Mouse (Mus musculus) CH12.LX (cell line): ENCODE results near the gene Krtap13-1.

Experiments used
- CTCF ChIP-seq, 2 experiments: IDR thresholded peaks in 1 of 2; conservative IDR thresholded peaks in 1 of 2; 2 replicates each; pipeline ENCODE4 v1.5.1; 2011 to 2012; ENCODE audit warnings: low read depth in 2 of 2, low read length in 2 of 2, improper control_type of control experiment in 1 of 2, inconsistent platforms in 1 of 2, mild to moderate bottlenecking in 1 of 2, moderate library complexity in 1 of 2
- E2F4 ChIP-seq: IDR thresholded peaks from 2 replicates; pipeline ENCODE4 v1.6.1; 2011; ENCODE audit warnings: low read depth, low read length, improper control_type of control experiment; ENCODE audit not compliant: insufficient replicate concordance
- EP300 ChIP-seq: IDR thresholded peaks from 2 replicates; pipeline ENCODE4 v1.6.1; 2011; ENCODE audit warnings: low read length, improper control_type of control experiment
- JUND ChIP-seq: conservative IDR thresholded peaks from 2 replicates; pipeline ENCODE4 v1.6.1; 2011; ENCODE audit warnings: low read depth, low read length, improper control_type of control experiment
- MAX ChIP-seq: IDR thresholded peaks from 2 replicates; pipeline ENCODE4 v1.6.1; 2011; ENCODE audit warnings: low read length, improper control_type of control experiment
- NRF1 ChIP-seq: IDR thresholded peaks from 2 replicates; pipeline ENCODE4 v1.6.1; 2014; ENCODE audit warnings: low read depth, mild to moderate bottlenecking, inconsistent platforms, low read length, improper control_type of control experiment, moderate library complexity
- POLR2A ChIP-seq: IDR thresholded peaks from 2 replicates; pipeline ENCODE4 v1.6.1; 2011; ENCODE audit warnings: low read depth, mild to moderate bottlenecking, improper control_type of control experiment, low read length
- RCOR1 ChIP-seq: conservative IDR thresholded peaks from 2 replicates; pipeline ENCODE4 v1.6.1; 2012; ENCODE audit warnings: low read depth, mild to moderate bottlenecking, inconsistent platforms, low read length, improper control_type of control experiment
- SIN3A ChIP-seq: IDR thresholded peaks from 2 replicates; pipeline ENCODE4 v1.6.1; 2012; ENCODE audit warnings: low read length, improper control_type of control experiment, inconsistent platforms

- TF ChIP-seq CTCF (conservative IDR thresholded peaks at IDR 0.05 in 1 of 2, IDR thresholded peaks at IDR 0.05 in 1 of 2; ENCODE audit: low read depth in 2 of 2, low read length in 2 of 2): no peak
- no peak for TF ChIP-seq NRF1
- no peak for TF ChIP-seq MAX
- no peak for TF ChIP-seq E2F4
- TF ChIP-seq POLR2A: no peak
- TF ChIP-seq JUND: no peak
- no peak for TF ChIP-seq RCOR1
- no peak for TF ChIP-seq SIN3A
- TF ChIP-seq EP300: no peak
Observed at GRCm38 (mm10) chr16:88728812-88729275, at the start of gene Krtap13-1.
